Comparison of ENCODE assay signal across 8 mouse cellular contexts in genomic region chr1:136233892-136234594, GRCm38 (mm10). TPM values are rescaled to one million over a fixed set of nuclear protein-coding genes. Genes with fewer than 3 reads are reported as not detected.
DNase-seq lines count a peak whose midpoint lies in the region; ATAC-seq and TF ChIP-seq lines count a peak whose summit lies in the region.

TSS of gene Inava (minus strand) at chr1:136234264.

- H3K4me1 ChIP-seq in forebrain, embryonic 11.5 days (replicated peaks; ENCODE audit: control insufficient read depth, insufficient read depth, low read length): peaks cover 27% of the 10 kb centered on the region
- H3K4me1 ChIP-seq in intestine, embryonic 16.5 days (ENCODE audit: control insufficient read depth, insufficient read depth, low read length): peaks cover 22% of the 10 kb centered on the region
- H3K4me1 ChIP-seq in liver, embryonic 12.5 days: peaks cover 35% of the 10 kb centered on the region
- H3K4me1 ChIP-seq in neural tube, embryonic 11.5 days (ENCODE audit: control insufficient read depth, insufficient read depth, low read length): peaks cover 39% of the 10 kb centered on the region

- H3K36me3 ChIP-seq in forebrain, embryonic 11.5 days (ENCODE audit: control insufficient read depth, insufficient read depth, low read length): no peaks in the 10 kb centered on the region
- H3K36me3 ChIP-seq in intestine, embryonic 16.5 days (ENCODE audit: control insufficient read depth, insufficient read depth, low read length): no peaks in the 10 kb centered on the region
- no peaks in the 10 kb centered on the region for H3K36me3 ChIP-seq in liver, embryonic 12.5 days
- no peaks in the 10 kb centered on the region for H3K36me3 ChIP-seq in neural tube, embryonic 11.5 days (ENCODE audit: control insufficient read depth, insufficient read depth, low read length)

- TF ChIP-seq POLR2A in brain, embryonic 14.5 days (IDR thresholded peaks at IDR 0.05; ENCODE audit: borderline replicate concordance, extremely low read depth, insufficient read depth, insufficient read length, poor library complexity, severe bottlenecking): 0 out of 2 replicates have a peak, but pooled peaks have one; percentile 11

- H3K9ac ChIP-seq in forebrain, embryonic 11.5 days (ENCODE audit: low read length): peak within 1 kb of the TSS; percentile 83
- peak within 1 kb of the TSS; percentile 75 for H3K9ac ChIP-seq in intestine, embryonic 16.5 days (ENCODE audit: low read depth, low read length)
- peak within 1 kb of the TSS; percentile 23; the same call in 1 of the 2 replicates for H3K9ac ChIP-seq in liver, embryonic 12.5 days
- peak within 1 kb of the TSS; percentile 76 for H3K9ac ChIP-seq in neural tube, embryonic 11.5 days (ENCODE audit: low read length)

- peak; percentile 20 for DNase-seq in ovary, postnatal 10 days (ENCODE audit: low spot score)
- no peak for DNase-seq in ovary, adult 18-20 months (ENCODE audit: low spot score)
- DNase-seq in brain, embryonic 14.5 days (ENCODE audit: low read depth): peak; percentile 91
- peak; percentile 93 for DNase-seq in forebrain, embryonic 11.5 days (ENCODE audit: low spot score)
- DNase-seq in neural tube, embryonic 11.5 days (ENCODE audit: low spot score): peak; percentile 91
- peak; percentile 72 for DNase-seq in thymus, postnatal 4 days

- peak within 1 kb of the TSS; percentile 64 for H3K4me3 ChIP-seq in forebrain, embryonic 11.5 days (ENCODE audit: low read depth, low read length)
- peak within 1 kb of the TSS; percentile 68 for H3K4me3 ChIP-seq in intestine, embryonic 16.5 days (ENCODE audit: low read length)
- H3K4me3 ChIP-seq in liver, embryonic 12.5 days: peak within 1 kb of the TSS; percentile 54
- peak within 1 kb of the TSS; percentile 64 for H3K4me3 ChIP-seq in neural tube, embryonic 11.5 days (ENCODE audit: low read depth, low read length)

- H3K4me2 ChIP-seq in forebrain, embryonic 11.5 days (ENCODE audit: low read depth, low read length, severe bottlenecking): peak within 1 kb of the TSS; percentile 75
- peak within 1 kb of the TSS; percentile 88 for H3K4me2 ChIP-seq in intestine, embryonic 16.5 days (ENCODE audit: low read depth, low read length)
- H3K4me2 ChIP-seq in liver, embryonic 12.5 days: peak within 1 kb of the TSS; percentile 70
- H3K4me2 ChIP-seq in neural tube, embryonic 11.5 days (ENCODE audit: low read depth): peak within 1 kb of the TSS; percentile 70

- WGBS in forebrain, embryonic 11.5 days: under 1% methylated on average over 45 of the region's 51 CpGs
- WGBS in intestine, embryonic 16.5 days: under 1% methylated on average over 48 of the region's 51 CpGs
- under 1% methylated on average over 51 of the region's 51 CpGs for WGBS in liver, embryonic 12.5 days (ENCODE audit: insufficient replicate concordance)
- WGBS in neural tube, embryonic 11.5 days: under 1% methylated on average over 36 of the region's 51 CpGs

- ATAC-seq in forebrain, embryonic 11.5 days (replicated peaks; ENCODE audit: low FRiP score): peak; percentile 92
- ATAC-seq in intestine, embryonic 16.5 days: peak; percentile 45
- peak; percentile 53; the same call in 1 of the 2 replicates for ATAC-seq in liver, embryonic 12.5 days
- peak; percentile 84 for ATAC-seq in neural tube, embryonic 11.5 days (ENCODE audit: insufficient read depth, low FRiP score, low TSS enrichment)

- peak within 1 kb of the TSS; percentile 44 for H3K27ac ChIP-seq in forebrain, embryonic 11.5 days (ENCODE audit: low read depth, low read length)
- H3K27ac ChIP-seq in intestine, embryonic 16.5 days (ENCODE audit: low read length): peak within 1 kb of the TSS; percentile 58; the same call in 1 of the 2 replicates
- no peak within 1 kb of the TSS for H3K27ac ChIP-seq in liver, embryonic 12.5 days
- H3K27ac ChIP-seq in neural tube, embryonic 11.5 days (ENCODE audit: low read depth, low read length): peak within 1 kb of the TSS; percentile 60

- no peaks in the 10 kb centered on the region for H3K9me3 ChIP-seq in forebrain, embryonic 11.5 days (ENCODE audit: control insufficient read depth, low read length)
- H3K9me3 ChIP-seq in intestine, embryonic 16.5 days (ENCODE audit: control insufficient read depth, low read length): no peaks in the 10 kb centered on the region
- no peaks in the 10 kb centered on the region for H3K9me3 ChIP-seq in liver, embryonic 12.5 days (replicated peaks)
- H3K9me3 ChIP-seq in neural tube, embryonic 11.5 days (ENCODE audit: control insufficient read depth, low read length): no peaks in the 10 kb centered on the region

- TF ChIP-seq CTCF in brain, embryonic 14.5 days (IDR thresholded peaks at IDR 0.05; ENCODE audit: borderline replicate concordance, extremely low read depth, insufficient read depth, insufficient read length): no peak

- no peaks in the 10 kb centered on the region for H3K27me3 ChIP-seq in forebrain, embryonic 11.5 days (ENCODE audit: control insufficient read depth, insufficient read depth, low read length)
- H3K27me3 ChIP-seq in intestine, embryonic 16.5 days (replicated peaks; ENCODE audit: control insufficient read depth, insufficient read depth, low read length): no peaks in the 10 kb centered on the region
- peaks cover 87% of the 10 kb centered on the region for H3K27me3 ChIP-seq in liver, embryonic 12.5 days (replicated peaks)
- no peaks in the 10 kb centered on the region for H3K27me3 ChIP-seq in neural tube, embryonic 11.5 days (ENCODE audit: control insufficient read depth, insufficient read depth, low read length)

RNA-seq across cellular contexts. Expression of gene Inava, which starts in this region (rescaled TPM):
- 8.2 and 11.6 TPM in 2 replicates for polyA plus RNA-seq in brain, embryonic 14.5 days (2012; rRNA removed)
- polyA plus RNA-seq in forebrain, embryonic 11.5 days (2014; fragmentation: Nextera tagmentation; extraction: Ambion mirVana): 19.5 and 19.8 TPM in 2 replicates
- 32.6 and 33.4 TPM in 2 replicates for polyA plus RNA-seq in intestine, embryonic 16.5 days (2015; fragmentation: Nextera tagmentation; extraction: Ambion mirVana)
- polyA plus RNA-seq in liver, embryonic 12.5 days (2016; fragmentation: Nextera tagmentation; extraction: Ambion mirVana): 0.67 and 1.0 TPM in 2 replicates
- polyA plus RNA-seq in neural tube, embryonic 11.5 days (2014; fragmentation: Nextera tagmentation; extraction: Ambion mirVana): 16.5 and 17.2 TPM in 2 replicates

Comparison
In these comparisons a context has a peak if more than half of its experiments do, and no peak if none do; other contexts are left out.
1. H3K9ac ChIP-seq: peak in every context shown above with its lines; median percentile 83 in forebrain, embryonic 11.5 days; 76 in neural tube, embryonic 11.5 days; 75 in intestine, embryonic 16.5 days; 23 in liver, embryonic 12.5 days.